Mouse (Mus musculus): ENCODE results near the gene Usp9x.

Gene Usp9x

DNA sequence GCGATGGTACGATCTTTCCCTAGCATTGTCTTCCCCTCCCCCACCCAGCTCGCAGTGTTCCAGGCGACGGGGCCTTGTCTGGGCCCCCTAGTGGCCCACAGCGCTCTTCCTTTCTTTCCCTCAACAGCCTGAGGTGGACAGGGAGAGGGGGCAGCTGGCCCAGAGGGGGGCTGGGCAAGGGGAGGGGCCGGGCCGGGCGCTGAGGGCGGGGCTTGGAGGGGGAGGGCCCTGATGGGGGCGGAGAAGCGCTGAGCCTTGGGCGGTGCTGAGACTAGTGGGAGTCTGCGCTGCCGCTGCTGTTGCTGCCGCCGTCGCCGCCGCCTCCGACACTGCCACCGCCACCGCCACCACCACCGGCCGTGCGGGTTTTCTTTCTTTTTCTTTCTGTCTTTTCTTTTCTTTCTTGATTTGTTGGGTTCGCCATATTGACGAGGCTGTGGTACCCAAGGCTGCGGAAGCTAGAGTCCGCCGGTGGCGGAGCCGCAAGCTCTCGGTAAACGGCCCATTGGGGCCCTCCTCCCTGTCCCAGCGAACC is at the start of gene Usp9x:
Usp9x (plus strand) TSS at position 258 of the 535 bp plus-strand sequence.
- no peak for DNase-seq (ENCODE audit: low spot score in 2 of 2)

DNA sequence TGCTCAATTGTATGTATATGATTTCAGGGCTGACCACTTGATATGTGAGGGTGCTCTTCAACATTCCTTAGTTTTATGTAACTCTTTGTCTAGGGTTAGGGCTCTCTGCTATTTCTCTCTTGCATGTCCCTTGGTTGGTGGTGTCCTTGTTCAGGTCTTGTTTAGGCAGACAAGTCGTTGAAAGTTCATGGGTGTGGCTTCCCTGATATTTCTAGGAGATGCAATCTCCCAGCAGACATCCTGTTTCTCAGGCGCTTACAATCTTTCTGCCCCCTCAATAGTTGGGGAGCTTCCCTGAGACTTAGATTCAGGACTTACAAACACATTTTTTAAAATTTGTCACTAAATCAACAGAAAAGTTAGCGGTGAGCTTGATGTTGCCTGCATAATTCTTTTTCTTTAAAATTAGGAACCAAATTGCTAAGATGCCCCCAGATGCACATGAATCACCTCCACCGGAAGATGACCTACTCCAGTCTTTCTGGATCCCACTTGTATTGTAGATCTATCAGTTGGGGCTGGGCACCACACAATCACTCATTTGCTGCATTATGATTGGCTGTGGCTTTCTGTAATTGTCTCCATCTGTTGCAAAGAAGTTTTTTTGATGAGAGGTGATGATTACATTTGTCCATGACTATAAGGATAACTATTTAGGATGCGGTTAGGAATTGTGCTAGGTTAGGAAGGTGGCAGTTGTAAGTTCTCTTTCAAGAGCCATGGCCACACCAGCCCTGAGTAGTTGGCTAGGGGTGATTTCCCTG is 48.6 kb upstream of the Usp9x start:
- no peak for DNase-seq (ENCODE audit: low spot score in 2 of 2)

DNA sequence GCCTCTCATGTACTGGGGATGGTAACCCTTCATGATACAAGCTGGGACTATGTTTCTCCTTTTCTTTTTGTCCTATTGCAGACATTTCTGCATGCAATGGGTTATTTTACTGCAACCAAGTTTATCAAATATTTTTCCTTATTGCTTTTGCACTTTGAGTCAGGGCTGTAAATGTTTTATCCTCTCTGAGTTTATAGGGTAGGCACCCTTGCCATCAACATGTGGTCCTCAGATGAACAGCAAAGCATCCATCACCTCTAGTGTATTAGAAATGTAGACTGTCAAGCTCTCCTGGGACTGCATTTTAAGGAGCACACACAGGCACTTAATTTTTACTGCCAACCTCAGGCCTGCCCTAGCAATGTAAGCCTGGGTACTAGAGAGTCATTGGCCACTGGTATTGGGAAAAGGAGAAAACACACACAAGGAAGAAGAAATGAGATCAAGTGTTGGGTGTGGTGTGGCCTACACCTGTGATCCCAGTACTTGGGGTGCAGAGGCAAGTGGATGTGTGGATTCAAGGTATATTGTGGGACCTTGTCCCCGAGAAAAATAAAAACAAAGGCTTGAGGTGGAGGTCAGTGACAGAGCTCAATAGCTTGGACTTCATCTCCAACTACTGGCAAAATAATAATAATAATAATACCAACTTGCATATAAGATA is 46.6 kb upstream of the Usp9x start:
- no peak for DNase-seq (ENCODE audit: low spot score in 2 of 2)

DNA sequence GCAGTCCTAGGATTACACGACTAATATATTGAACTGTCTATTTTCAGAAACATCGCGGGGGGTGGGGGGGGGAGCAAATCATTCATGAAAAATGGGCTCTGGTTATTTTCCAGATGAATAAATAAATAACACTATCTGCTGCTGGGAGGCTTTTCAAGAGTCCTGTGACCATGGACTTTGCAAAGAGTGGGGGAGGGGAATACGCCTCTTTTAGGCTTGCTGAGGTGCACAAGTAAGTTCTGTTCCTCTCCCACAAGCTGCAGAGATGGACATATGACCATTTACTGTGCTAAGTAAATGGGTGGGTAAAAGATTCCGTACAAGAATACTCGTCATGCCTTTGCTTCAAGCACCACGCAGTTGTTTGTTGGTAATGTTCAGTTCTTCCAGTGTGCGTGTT is 46.0 kb upstream of the Usp9x start:
- DNase-seq (ENCODE audit: low spot score in 2 of 2) = no peak

DNA sequence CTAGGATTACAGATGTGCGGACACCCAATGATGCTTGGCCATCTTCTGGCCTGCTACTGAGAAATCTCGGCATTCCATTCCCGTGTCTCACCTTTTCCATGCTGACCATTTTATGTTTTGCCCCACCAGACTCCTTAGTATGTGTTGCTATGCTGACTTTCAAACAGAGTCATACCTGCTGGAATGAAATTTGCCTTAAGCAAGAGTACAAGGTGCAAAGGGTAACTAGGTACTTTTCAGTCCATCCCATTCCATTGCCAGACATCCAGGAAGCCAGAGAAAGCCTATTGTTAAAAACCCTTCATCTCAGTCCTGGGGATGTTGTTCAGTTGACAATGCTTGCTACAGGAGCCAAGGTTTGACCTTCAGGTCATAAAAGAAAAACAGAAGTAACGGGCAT is 43.1 kb upstream of the Usp9x start:
- DNase-seq (ENCODE audit: low spot score in 2 of 2) = no peak

DNA sequence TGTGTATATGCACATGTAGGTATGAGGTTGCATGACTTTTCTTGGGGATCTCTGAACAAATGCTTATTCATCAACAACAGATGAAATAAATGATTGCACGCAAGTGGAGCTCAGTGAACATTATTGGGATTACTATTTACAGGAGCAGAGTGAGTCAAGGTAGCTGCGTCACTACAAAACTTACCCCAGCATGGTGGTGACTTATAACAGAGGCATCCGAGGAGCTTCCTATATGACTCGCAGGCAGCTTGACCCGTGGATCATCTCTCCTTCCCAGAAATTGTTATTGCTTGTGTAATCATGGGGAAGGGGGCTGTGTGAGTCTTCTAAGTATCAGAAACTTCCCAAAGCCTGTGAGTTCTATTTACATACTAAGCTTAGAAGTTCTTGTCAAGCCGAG is 41.3 kb upstream of the Usp9x start:
- DNase-seq (ENCODE audit: low spot score in 2 of 2) = no peak

DNA sequence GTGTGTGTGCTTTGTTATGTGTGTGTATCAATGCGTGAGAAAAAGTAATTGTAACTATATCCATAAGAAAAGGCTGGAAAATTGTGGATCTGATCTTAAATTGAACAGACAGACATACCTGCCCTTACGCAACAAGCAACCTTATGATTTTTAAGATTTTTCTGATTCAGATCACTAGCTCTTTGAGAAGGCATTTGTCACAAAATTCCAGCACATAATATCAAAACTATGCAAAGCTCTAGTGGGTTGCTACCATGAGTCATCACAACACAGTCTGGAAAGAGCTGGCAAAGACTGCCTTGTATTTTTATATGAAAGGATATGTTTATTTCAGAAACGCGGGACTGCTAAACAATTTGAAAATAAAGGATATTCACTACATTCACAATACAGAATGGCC is 34.2 kb upstream of the Usp9x start:
- no peak for DNase-seq (ENCODE audit: low spot score in 2 of 2)

DNA sequence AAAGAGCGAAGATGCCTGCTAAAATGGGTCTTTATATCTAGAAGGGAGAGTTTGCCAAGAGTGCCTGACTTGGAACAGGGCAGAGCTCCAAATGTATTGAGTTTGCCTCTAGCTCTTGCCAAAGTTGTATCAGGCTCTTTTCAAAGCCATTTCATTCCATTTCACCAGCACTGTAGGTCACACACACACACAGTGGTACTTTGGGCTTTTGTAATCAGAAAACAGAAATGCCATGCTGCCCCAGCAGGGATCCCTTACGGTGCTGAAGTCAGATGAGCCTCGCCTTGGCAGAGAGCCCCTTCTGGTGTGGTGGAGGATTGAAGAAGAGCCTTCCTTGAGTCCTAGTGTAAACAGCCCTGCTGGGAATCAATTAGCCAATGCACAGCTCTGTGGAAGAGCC is 32.1 kb upstream of the Usp9x start:
- DNase-seq (ENCODE audit: low spot score in 2 of 2) = peak in 1 of 2 experiments; percentile 27

DNA sequence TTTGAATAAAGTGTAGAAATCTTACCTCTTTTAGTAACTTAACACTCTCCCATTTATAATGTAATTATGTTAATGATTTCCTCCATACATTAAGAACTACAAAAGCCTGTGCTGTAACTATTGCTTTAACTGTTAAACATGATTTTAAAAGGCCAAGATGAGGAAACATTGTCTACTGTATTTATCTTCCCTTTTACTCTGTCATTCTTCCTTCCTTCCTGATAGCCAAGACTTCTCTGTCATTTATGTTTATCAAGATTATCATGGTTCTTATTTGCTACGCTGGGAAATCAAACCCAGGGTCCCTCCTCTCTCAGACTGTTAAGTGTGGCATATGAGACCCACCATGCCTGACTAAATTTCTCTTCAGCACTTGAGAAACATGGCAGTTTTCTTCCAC is 30.9 kb upstream of the Usp9x start:
- no peak for DNase-seq (ENCODE audit: low spot score in 2 of 2)

DNA sequence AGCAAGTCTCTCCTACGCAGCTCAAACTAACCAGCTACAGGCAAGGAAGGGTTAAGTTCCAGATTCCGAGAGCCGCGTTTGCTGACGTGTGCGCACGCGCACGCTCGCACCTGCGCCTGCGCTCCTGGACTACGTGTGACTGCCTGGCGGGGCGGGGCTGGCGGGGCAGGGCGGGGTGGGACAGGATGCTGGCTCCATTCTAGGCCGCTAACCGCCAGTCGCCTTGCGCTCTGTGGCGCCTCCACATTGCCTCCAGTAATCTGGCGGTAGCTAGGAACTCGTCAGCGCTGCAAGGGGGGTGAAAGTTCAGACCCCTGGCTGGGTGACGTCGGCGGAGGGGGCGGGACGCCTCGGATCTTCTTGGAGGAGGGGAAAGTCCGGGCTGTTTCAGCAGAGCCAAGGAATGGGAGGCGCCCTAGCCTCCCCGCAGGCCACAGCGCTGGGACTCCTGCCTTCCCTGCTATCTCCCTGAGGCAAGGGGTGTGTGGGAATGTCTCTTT is 29.6 kb upstream of the Usp9x start:
- peak; percentile 86 to 91 for DNase-seq (ENCODE audit: low spot score in 2 of 2)

DNA sequence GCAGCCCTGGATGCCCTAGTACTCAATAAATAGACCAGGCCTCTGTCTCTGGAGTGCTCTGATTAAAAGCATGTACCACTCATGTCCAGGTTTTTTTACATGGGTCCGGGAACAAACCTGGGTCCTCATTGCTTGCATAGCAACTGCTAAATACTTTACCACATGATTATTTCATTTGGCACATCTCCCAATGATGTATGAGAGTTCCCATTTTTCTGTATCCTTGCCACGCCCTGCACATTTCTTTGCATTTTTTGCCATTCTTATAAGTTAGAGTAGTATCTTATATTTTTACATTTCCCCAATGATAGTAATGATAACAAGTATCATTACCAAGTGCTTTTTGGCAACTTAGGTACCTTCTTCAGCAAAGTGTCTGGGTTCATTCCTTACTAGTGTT is 27.5 kb upstream of the Usp9x start:
- DNase-seq (ENCODE audit: low spot score in 2 of 2) = no peak

DNA sequence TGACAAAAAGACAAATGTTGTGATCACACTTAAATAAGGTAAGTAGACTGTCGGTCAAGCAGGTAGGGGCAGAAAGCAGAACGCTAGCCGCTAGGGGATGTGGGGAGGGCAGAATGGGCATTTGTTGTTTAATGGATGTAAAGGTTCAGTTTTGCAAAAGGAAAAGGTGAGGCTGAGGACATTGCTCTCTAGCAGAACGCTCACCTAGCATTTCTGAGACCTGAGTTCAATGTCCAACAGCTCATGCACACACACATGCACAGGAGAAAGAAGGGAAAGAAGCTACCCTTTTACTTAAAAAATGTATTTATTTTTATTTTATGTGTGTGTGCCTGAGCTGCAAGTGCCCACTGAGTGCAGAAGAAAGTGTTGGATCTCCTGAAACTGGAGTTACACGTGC is 26.6 kb upstream of the Usp9x start:
- DNase-seq (ENCODE audit: low spot score in 2 of 2) = no peak

DNA sequence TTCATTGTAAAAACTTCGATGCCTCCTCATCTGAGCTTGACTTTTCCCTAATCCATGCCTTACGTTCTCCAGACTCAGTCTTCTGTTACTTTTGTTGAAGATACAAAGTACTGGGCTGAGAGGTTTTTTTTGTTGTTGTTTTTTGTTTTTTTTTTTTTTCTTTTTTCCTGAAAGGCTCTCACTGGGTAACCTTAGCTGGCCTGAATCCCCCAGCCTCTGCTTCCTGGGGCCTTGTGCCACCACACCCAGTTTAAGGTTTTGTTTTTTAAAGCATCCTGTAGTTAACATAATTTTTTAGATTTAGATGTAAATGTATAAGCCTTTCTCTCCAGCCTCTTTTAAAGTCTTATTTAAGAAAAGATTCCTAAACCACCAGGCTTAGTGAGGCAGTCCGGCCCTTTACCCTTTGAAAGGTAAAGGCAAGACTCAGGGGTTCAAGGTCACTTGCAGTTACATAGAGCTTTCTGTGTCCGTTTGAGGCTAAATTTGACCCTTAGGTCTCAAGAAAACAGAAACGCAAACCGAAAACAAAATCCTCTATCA is 24.3 kb upstream of the Usp9x start:
- no peak for DNase-seq (ENCODE audit: low spot score in 2 of 2)

DNA sequence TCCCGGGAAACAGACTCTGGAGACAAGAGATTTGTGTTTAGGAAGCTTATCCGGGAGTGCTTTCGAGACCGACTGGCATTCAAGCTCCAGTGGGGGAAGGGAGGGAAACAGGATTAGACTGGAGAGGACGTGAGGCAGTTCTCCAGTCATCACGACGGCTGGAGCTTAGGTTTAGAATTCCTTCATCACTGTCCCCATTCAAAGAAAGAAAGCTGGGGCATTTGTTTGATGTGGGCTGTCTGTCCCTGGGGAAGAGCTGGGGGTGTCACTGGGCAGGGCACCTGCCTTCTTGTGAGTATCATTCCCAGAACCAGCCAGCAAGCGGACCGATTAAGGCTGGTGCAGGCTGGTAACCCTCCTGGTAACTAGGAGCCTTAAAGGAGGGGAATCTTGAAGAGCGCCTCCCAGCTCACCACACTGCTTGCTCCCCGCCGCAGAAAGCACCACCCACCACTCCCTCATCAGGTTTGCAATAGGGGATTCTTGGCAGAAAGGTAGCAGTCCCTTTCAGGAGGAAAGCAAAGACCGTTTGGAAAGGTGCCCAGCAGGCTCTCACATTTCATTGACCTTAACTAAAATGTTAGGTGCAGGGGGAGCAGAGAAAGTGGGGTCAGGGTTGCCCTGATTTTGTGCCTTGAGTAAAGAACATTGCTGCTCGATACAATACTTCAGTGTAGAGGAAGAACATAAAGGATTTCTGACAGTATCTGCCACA is 23.5 kb upstream of the Usp9x start:
- peak in 1 of 2 experiments; percentile 50 for DNase-seq (ENCODE audit: low spot score in 2 of 2)

DNA sequence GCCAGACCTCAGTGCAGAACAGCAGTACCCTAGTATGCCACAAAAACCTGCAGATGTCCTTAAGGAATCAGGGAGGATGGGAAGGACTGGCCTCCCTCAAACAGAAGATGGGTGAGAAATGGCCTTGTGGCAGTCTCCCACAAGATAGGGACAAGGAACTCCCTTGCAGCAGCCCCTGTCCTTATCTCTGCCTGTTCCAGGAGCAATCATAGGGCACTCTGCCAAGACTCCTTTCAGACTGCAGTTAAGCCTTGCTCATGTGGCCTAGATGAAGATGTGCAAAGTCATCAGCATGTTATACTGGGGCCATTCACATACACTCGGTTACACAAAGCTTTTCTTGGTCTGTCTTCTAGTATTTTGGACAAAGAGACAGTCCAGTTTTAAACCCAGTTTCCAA is 16.7 kb upstream of the Usp9x start:
- DNase-seq (ENCODE audit: low spot score in 2 of 2) = no peak

DNA sequence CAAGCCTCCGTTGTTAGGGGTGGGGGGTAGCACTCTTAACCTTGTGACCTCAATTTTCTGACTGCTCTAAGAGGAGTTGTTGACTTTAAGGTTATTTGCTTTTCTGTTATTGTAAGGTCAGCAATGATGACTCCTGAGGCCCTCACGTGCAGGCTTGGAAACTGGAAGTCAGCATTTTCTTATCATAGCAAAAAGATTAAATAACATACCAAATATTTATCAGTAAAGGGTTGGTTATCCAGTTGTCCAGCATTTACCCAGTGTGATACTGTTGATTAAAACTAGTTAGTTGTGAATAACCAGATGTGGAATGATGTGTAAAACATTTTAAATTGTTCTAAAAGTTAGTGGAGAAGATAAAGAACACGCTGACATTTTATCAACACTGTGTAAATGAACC is 9.3 kb upstream of the Usp9x start:
- no peak for DNase-seq (ENCODE audit: low spot score in 2 of 2)

DNA sequence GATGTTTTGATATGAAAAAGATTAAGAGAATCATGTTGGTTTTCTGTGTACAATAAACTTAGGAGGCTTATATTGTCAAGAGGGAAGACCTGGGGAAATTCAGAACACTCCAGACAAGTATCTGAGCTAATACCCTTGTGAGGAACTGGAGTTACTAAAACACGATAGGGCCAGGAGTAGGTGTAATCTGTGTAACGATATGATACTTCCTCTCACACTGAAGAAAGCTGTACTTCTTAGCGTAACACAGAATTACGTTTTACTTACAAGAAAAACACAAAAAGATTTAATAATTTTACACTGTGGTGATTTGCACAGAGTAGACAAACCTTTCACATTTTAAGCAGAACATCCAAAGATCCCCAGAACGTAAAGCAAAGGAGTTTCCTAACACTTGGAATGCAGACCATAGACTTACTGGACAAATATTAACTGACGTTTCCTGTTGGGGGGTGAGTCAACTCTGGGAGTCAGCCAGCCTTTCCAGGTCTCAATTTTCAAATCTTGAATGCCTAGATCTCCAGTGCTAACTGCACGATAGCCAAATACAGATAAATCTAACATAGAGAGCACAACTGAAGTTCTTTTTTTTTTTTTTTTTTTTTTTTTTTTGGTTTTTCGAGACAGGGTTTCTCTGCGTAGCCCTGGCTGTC is 6.9 kb upstream of the Usp9x start:
- DNase-seq (ENCODE audit: low spot score in 2 of 2) = no peak

DNA sequence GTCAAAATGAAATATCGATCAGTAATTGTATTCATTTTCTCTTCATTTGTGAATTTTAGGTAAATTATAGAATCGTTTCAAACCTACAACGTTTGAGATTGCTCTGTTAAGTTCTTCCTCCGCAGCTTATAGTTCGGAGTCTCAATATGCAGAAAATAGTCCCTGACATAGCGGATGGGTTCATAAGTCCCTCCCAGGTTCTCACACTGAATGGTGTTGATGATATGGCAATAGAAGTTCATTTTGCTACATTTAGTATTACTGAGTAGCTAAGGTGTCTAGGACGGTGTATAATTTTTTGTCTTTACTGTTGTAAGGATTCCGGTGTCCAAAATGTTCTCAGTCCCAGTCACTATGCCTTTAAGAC is 1.1 kb upstream of the Usp9x start:
- DNase-seq (ENCODE audit: low spot score in 2 of 2) = no peak

DNA sequence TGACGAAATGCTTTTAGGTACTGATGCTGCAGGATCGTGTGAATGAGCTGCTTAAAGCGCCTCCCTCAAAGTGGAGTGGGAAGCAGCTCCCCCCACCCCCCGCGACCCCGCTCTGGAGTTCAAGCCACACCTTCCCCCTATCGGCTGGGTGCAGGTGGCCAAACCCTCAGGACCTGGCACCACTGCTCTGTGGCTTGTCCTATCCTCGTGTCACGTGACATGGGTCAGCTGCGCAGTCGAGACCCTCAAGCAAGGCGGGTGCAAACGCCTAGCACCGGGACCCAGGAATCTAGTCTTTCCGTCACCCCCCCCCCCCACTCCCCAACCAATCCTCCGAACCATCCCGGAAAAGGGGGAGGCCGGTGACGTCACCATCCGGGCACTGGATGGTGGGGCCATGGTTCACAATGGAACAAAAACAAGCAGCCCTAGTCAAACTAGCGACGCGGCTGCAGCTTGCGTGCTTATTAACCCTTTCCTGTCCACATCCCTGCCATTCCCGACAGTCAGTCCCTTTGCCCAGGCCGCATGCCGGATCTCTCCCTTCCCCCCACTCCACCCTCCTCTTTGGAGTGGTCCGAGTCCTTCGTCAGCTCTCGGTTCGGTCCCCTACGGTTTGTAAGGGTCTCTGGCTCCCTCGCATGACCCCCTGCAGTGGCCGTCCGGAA is 591 bp upstream of the Usp9x start:
- peak; percentile 87 to 95 for DNase-seq (ENCODE audit: low spot score in 2 of 2)

DNA sequence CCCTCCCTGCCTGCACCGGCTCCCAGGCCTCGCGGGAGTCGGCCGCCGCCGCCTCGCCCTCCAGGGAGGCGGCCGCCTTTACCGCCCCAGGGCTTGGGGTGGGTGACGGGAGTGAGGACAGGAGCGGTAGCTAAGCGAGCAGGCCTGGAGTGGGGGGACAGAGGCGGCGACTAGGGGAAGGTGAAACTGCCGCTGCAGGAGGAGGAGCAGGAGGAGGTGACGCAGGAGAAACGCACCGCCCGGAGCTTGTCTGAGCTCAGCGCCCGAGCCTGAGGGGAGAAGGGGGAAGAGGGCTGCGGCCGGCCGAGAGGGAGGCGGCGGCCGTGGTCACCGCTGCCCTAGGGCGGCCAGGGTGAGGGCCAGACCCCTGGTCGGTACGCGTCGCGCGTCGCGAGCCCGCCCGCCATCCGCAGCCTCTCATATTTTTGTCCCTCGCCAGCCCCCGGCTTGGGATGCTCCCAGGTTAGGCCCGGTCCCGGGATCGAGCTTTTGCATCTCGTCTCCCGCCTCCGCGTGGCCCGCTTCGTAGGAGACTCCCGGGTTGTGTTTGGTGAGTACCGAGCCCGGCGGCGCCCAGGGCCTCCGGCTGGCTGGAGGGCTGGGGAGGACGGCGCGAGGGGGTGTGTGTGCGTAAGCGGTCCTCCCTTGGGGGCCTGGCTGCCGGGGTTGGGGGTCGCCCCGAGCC is 620 bp downstream of the Usp9x start:
- peak; percentile 28 to 62 for DNase-seq (ENCODE audit: low spot score in 2 of 2)

All from left cerebral cortex, adult 9 months (tissue).